Mouse (Mus musculus): Measurements from ENCODE around the gene Hk1.

The Hk1 gene

DNA sequence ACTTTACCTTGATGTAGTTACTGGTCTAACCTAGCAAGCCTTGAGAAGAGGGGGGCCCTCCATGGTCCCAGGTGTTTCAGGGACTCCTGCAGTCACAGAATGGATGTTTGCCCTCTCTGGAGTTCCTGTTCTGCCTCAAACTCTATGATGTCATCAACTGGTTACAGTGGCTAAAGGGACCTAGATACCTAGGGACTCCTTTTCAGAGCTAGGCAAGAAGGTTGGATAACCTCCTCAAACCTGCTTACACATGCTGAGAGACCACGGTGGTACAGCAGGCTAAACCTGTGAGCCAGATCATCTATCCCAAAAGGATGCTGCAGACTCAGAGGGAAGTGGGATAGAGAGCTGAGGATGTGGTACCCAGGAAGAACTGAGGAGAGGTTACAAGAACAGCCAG, at the start of gene Hk1:
Gene Hk1, minus strand, starts transcription at position 101 of the 400 bp plus-strand sequence.
- no peak for DNase-seq

DNA sequence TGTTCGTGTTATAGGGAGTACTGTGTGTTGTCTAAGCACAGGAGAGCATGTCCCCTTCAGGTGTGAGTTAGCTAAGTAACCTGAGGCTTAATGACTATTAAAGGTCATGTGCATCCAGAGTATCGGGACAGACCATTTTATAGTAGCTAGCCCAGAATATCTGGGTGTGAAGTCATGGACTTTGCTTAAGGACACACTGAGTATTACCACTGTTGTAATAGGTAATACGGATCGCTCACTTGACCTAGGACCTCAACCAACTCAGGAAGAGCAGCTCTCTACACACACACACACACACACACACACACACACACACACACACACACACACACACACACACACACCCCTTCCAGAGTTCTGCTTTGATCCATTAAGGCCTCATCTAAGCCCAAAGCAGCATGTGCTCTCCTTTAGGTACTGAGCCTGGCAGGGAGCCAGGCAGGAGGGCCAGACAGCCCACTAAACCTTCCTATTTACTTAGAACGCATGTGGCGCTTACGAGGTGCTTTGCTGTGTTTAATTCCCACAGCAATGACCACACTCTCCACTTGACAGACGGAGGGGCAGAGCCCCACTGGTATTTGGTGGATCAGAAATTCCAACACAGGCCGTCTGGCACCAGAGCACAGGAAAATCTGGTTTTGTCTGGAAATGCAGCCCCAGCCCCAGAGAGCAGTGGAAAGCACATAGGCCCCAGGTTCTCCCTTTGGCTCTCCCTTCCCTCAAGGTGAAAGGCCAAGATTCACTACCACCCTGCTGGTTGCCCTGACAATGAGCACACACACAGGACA, 45.6 kb upstream of the Hk1 start:
- DNase-seq, result no peak

DNA sequence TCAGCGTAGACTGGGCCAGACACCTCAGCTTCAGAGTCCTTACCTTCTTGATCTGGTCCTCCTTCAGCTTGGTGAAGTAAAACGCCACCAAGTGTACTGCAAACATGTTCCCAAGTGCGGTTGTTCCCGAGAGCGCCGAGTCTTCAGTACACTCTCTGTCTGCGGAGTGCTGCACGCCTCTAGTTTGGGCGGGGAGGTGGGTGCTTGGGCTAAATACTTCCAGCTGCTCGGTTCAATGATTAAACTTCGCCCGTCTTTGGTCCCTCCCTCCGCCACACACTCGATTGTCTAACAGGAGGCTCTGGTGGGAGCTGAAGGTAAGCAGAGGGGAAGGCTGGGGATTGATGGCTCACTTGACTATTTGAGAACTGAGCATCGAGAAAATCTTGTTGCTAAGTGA, 42.5 kb upstream of the Hk1 start, which contains the start of gene Hkdc1:
Gene Hkdc1, minus strand, starts transcription at position 237 of the 400 bp plus-strand sequence.
- DNase-seq, result no peak

DNA sequence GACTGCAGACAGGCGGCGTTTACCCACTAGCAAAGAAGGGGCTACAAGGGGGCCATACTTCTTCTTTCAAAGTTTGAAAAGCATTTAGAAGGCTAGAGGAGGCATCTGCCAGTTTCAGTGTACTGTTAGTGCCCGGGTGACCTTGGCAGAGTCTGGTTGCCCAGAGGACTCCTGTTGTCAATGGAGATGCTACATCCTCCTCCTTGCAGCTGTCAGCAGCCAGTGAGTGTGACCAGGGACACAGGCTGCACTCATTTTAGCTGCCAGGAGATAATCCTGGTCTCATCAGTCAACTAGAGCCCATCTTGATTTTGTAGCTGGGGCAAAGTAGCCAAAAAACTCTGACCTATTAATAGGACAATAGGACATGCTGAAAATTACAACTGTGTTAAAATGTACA, 41.4 kb upstream of the Hk1 start:
- DNase-seq, result no peak

DNA sequence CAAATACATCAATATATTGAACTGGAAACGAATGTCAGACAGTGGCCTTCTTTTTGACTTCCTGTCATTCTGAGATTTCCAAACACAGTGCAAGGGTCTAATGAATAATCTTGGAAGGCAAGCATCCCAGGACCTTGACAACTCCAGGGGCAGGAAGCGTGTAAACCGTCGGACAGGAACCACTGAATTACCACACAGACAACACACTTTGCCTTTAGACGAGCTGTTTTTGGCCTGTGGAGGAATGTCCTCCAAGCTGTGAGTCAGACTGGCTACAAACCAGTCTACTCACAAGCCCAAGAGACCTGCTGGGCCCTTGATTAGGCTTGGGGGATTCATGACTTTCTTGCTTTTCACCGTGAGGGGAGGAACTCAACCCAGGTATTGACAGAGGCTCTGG, 40.7 kb upstream of the Hk1 start:
- no peak for DNase-seq

DNA sequence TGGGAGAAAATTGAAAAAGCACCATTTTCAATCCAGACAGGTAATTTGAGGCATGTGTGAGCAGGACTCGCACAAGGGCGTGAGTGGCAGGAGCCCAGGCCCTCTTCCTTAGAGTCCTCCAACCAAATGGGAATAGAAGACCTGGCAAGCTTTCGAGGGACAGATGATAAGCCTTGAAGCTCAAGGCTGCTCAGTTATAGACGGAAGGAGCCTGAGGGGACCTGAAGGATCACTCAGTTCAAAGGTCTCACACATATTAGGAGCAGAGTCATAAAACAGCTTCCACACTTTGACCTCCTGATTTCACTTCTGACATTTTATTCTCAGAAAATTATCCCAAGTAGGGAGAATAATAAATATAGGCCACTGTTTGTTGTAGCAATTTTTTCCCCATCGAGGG, 39.7 kb upstream of the Hk1 start:
- DNase-seq, result no peak

DNA sequence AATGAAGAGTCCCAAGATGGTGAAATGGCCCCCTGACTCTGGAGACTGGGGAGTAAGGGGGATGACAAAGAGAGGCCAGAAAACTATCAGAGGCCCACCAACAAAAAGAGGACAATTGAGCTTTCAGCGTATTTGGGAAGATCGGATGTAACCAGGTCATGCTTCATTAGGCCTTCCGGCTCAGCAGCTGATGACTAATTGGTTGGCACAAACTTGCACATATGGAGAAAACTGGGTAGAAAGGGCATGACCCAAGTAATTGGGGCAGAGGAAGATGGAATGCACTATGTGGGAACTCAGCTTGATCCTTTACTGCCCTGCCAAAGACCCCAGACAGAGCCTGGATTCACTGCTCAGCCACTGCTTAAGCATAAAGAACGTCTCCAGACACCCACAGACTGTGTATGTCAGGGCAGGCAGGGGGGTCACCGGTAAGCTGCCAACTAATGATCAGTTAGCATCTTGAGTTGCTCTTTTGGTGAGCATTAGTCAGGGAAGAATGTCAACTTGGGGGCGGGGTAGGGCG, 39.2 kb upstream of the Hk1 start:
- DNase-seq, result no peak

DNA sequence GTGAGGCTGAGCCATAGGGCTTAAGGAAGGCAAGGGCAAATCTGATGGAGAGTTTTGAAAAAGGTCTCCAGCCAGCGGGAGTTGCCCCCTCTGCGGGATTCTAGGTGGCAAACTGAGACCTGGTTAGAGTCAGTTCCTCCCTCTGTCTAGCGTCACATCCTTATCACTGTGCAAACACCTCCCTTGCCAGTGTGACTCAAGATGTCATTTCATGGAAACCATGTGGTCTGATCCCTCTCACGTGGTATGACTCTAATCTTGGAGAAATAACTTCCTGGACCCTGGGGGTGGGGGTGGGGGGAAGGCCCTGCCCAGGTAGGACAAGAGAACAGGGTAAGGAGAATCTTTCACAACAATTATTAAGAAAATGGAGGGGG, 33.9 kb upstream of the Hk1 start:
- DNase-seq, result no peak

DNA sequence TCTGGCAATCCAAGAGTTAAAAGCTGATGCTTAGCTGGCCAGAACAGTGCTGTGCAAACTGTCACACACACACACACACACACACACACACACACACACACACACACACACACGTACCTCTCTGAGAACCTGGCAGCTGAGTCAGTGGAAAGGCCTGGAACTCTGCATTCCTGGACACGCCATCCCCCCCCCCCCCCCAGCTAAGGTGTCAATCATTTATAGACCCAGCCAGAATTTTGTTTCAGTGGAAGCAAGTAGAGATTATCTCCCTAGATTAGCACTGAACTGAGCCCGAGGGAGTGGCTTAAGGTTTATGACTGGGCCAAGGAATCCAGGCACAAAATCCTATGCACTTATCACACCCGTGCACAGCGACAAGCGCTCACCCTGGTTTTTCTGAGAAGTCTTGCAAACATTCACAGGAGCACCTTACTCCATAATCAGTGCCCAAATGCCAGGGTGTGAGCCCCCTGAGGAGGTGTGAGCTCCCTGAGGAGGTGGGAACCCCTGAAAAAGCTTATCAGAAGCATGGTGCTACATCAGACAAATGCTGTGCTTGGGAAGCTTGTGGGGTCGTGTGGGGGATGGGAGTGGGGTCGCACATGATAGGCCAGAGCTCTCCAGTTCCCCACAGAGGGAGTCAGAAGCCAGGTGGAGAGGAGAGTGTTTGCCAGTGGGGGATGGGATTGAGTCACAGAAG, 33.3 kb upstream of the Hk1 start:
- DNase-seq, result no peak

DNA sequence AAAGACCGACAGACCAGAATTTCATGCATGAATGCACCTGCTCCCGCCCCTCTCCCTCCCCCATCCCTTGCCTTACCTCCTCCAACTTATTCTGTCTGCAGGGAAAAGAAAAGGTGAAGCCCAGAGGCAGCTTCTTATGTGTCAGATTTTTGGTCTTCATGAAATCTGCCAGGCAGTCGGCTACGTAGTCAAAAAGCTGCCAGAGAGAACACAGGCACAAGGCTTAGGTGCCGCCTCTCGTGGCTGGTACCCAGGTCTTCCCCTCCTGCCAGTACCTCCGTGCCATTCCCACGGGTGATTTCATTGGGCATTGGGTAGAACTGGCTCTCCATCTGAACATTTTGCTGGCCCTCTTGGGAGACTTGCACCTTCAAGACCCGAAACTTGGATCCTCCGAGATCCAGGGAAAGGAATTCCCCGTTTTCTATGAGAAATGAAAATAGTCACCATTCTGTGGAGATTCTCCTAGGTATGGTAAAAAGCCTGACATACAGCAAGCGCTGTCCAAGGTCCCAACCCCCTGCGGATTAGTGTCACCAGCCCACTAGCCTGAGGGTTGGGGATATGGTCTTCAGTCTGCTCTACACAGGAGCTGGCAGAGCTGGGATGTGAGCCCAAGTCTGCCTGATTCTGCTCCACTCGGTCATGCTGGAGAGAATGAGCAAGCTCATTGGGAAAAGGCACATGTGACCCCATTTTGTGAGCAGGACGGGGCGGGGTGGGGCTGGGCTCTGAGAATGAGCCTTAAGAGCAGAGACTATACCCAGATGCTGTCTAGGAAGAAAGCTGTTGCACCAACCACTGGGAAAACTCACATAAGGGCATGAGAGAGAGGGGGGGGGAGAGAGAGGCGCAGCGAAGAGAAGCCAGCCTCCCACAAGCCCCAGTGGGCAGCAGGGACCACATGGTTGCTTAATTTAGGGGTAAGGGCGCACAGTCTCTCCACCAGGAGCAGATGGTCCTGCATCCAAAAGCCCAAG, 32.0 kb upstream of the Hk1 start:
- DNase-seq, result no peak

DNA sequence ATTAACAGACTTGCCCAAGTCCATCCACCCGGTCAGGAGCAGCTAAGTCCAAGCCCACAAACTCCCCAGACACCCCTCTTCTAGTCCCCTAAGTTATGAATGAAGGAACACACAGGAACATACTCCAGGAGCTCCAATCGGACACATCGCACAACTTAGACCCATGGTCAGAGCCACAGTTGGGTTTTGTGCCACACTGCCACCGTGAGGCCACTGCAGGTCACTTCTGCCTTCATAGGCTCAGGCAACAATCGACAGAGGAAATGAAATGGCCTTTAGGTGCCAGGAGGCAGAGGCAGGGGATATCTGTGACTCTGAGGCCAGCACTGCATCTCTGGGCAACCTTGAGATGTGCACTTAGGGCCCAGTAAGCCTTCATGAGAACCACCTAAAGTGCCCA, 31.2 kb upstream of the Hk1 start:
- peak; percentile 63 for DNase-seq

DNA sequence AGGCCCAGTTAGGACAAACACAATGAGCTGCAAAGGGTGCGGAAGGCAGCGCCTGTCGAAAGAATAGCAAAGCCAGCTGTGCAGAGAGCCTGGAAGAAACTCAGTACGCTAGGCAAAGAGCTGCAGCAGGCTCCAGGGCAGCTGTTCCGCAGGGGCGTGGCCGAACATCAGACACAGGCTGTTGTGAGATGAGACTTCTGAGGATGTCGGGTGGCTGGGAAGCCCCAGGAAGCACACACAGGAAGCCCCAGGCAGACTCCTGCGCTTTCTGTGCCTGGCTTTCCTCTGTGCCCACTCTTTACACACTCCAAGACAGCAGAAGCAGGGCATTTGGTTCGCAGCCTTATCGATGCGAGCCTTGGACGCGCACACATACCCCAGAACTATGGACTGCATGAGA, 25.2 kb upstream of the Hk1 start:
- no peak for DNase-seq

DNA sequence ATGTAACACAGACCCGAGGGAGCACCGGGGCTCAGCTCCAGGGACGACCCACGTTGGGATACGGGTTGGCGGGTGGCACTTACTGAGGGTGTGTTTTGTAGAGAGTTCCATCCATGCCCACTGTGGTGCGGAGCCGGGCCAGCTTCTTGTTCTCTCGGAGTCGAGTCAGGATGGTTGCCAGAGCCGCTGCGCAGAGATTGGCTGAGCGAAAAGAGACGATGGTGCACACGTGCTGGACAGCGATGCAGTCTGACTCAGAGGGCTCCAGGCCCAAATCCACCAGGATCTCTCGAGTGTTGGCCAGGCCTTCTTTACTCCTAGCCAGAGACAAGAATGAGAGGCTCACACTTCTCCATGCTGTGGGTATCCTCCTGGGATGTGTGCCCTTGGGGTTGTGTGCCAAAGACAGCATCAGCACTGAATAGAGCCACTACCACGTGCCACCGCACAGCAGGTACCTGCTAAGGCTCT, 22.0 kb upstream of the Hk1 start:
- DNase-seq, result no peak

DNA sequence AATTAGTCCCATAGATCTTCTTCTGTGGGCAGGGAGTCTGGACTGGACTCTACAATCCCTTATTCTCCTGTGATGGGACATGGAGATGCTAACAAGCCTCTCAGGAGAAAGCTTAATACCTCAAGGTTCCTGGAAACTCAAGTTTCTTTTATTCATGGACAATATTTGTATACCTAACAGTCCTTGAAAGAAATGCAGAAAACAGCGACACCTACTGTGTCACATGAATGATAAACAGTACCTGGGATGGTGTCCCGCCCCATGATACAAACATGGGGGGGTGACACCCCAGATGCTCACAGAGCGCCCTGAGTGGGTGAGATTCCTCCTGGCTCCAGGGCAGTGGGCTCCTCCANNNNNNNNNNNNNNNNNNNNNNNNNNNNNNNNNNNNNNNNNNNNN, 3.3 kb upstream of the Hk1 start:
- DNase-seq, result no peak

DNA sequence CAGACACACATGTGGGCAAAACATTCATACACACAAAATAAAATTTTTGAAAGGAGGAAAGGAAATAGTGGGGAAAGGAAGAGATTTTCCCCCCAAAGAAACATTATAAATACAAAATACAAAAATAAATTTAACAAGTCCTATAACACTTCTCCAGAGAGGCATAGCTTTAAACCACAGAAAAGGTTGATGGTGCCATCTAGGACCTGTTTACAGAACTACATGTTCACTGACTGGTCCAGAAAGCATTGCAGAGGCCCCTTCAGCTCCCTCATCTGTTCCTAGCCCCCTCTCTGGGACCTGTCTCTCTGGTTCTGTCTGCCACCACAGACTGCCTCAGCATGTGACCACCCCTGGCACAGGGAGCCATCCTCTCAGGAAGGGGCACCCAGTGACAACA, 1.2 kb upstream of the Hk1 start:
- DNase-seq, result no peak

DNA sequence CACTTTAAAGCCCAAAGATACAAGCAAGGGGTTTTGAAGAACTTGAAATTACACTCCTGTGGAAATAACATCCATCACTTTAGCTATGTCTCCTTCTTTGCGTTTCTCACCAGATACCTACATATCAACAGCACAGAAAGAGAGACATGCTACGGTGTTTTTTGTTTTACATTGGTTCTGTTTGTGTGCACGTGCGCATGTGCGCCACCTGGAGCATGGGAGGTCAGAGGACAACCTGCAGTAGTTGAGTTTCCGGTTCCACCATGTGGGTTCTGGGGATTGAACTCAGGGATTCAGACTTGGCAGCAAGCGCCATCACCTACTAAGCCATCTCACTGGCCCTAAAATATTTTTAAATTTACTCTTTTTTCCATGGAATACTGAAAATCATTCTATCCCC, 20.9 kb downstream of the Hk1 start:
- DNase-seq, result peak in 1 of 2 experiments; percentile 10

DNA sequence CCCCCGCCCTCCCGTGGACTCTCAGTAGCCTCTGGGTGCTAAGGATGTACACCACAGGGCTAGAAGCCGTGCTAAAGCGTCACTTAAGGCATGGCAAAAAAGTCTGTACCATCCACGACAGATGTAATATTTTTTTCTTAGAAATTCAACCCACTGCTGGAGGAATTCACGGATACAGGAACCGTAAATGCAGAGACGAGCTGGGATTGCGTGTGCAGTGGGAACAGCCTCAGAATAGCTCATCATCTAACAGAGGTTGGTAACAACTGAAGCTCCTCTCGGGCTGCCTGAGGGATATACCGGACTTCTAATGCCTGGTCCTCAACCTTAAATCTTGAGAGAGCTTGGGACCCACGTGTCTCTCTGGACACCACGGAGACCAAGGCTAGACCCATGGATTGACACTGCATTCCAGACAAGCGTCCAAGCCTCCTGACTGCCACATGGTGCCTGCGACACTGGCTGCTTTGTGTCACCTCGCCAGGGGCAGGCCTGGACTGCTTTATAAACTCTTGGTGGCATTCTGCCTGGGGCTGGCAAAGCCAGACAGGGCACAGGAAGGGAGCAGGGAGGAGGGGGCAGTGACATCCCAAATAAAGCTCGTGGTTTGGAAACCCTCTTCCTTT, 23.5 kb downstream of the Hk1 start:
- DNase-seq, result no peak

DNA sequence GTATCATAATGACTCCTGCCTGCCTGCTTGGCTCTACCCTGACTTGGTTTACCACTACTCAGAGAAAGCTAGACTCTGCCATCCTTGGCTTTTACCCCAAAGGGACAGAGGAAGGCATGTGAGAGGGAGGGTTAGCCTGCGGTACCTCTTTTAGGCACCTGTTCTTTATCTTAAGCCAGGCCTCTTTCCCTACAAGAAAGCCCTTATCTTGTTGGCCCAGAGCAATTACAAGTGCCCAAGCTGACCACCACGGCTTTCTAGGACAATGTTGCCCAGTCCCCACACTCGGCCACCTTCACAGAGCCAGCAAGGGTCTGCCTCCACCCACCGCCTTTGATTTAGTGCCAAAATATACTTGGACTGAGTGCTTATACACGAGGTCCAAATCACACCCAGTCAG, 34.6 kb downstream of the Hk1 start:
- no peak for DNase-seq

DNA sequence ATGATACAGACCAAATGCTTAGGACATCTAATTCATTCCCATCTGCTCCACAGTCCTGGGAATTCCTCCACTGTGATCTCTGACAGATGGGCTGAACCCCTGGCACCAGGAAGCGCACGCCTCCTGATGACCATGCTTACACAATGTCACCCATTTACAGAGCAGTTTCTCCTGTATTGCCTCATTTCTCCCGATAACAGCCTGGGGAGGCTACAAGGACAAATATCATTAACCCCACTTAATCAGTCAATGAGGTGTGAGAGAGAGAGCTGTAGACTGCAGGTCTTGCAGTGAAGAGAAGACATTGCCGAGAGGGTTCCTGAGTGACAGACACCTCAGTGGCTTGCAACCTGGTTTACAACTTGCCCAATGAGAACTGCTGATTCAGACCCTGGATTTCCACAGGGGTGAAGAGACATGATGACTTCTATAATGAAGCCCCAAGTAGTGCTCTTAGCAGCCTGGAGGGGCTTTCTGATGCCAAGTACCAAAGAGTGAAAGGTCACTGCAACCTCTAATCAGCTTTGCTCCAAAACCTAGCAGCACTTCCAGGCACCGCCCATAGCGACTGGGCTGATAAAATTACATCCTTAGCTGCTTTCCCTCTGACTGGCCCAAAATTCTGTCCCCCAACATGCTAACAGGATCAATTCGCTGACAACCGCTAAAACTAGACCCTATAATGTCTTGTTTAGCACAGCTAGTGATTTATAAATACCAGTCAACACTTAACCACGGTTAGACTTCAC, 35.5 kb downstream of the Hk1 start:
- no peak for DNase-seq

DNA sequence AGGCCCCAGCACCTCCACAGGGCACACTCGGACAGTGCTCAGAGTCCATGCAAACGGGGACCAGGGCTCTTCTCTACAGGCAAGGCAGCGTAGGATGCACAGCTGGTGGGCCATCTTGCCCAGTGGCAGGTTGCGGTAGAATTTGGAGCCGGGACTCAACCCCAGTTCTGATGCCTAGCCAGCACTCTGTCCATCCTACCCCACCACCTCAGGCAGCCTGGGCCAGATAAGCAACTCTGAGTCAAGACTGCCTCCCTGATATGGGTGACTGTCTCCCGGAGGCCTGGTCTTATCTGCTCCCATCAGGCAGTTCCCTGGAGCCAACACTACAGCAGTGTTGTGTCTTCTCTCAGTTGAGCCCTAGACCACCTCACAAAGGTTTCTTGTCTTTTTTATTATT, 37.2 kb downstream of the Hk1 start:
- DNase-seq, result no peak

DNA sequence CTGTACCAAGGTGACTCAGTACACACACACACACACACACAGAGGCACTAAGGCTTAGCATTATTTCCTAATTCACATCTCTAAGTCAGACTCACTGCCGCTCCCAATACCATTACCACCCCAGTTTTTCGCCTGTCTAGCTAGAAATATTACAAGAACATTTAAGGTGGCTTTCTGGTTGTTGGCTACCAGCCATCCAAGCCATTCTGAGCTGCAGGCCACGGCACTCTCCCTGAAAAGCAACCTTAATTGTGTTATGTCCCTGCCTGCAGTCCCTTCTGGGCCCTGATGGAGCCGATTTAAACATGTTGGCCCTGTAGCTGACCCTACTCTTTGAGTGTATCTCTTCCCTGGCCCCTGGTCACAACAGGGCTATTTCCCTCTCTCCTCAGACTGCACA, 37.8 kb downstream of the Hk1 start:
- DNase-seq, result no peak

DNA sequence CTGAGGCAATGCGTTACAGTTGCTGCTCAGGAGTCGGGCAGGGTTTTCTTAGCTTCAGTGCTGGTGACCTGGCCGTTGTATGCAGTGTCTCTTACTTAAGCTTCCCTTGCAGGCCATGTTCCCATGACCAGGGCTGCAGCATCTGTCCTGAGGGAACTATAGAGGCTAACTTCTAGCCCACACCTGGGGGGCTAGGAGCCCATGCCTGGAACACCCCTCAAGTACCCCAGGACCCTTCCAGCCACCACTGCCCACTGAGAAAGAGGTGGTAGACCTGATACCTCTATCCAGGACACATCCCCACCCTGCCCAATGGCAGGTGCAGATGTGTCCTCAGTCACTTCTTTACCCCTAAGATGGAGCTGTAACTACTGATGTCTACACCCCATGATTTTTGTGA, 38.7 kb downstream of the Hk1 start:
- peak in 1 of 2 experiments; percentile 5 for DNase-seq
